Mouse (Mus musculus) MEL (cell line): ENCODE measurements around the gene Rbbp6.

Source experiments
- CTCF ChIP-seq, 3 experiments: IDR thresholded peaks in 2 of 3; conservative IDR thresholded peaks in 1 of 3; 2 replicates each; pipeline ENCODE4 v1.5.1; 2011 to 2012; ENCODE audit warnings: low read length in 3 of 3, low read depth in 2 of 3, mild to moderate bottlenecking in 2 of 3, improper control_type of control experiment in 1 of 3, inconsistent platforms in 1 of 3, mixed read lengths in 1 of 3, moderate library complexity in 1 of 3; ENCODE audit not compliant: control insufficient read depth in 1 of 3, insufficient read depth in 1 of 3, poor library complexity in 1 of 3, severe bottlenecking in 1 of 3
- E2F4 ChIP-seq: IDR thresholded peaks from 2 replicates; pipeline ENCODE4 v1.6.1; 2011; ENCODE audit warnings: low read depth, low read length, improper control_type of control experiment, borderline replicate concordance
- HCFC1 ChIP-seq: IDR thresholded peaks from 2 replicates; pipeline ENCODE4 v1.6.1; 2012; ENCODE audit warnings: low read depth, mild to moderate bottlenecking, inconsistent platforms, low read length, improper control_type of control experiment, moderate library complexity
- JUND ChIP-seq: IDR thresholded peaks from 2 replicates; pipeline ENCODE4 v1.6.1; 2011; ENCODE audit warnings: low read depth, mild to moderate bottlenecking, improper control_type of control experiment, low read length
- MYB ChIP-seq: IDR thresholded peaks from 2 replicates; pipeline ENCODE4 v1.6.1; 2011; ENCODE audit warnings: mild to moderate bottlenecking, low read depth, low read length, improper control_type of control experiment
- NELFE ChIP-seq: IDR thresholded peaks from 2 replicates; pipeline ENCODE4 v1.6.1; 2011; ENCODE audit warnings: low read depth, low read length, improper control_type of control experiment
- POLR2AphosphoS5 ChIP-seq: IDR thresholded peaks from 2 replicates; pipeline ENCODE4 v1.6.1; 2012; ENCODE audit warnings: low read depth, borderline replicate concordance, mild to moderate bottlenecking, inconsistent platforms, low read length, moderate library complexity, mixed read lengths
- RCOR1 ChIP-seq: IDR thresholded peaks from 2 replicates; pipeline ENCODE4 v1.6.1; 2012; ENCODE audit warnings: low read depth, mild to moderate bottlenecking, inconsistent platforms, low read length, improper control_type of control experiment
- ZC3H11A ChIP-seq: IDR thresholded peaks from 2 replicates; pipeline ENCODE4 v1.6.1; 2012; ENCODE audit warnings: low read depth, mild to moderate bottlenecking, inconsistent platforms, low read length, improper control_type of control experiment

- TF ChIP-seq RCOR1 = no peak
- no peak for TF ChIP-seq POLR2AphosphoS5
- no peak for TF ChIP-seq MYB
- no peak for TF ChIP-seq NELFE
- no peak for TF ChIP-seq ZC3H11A
- TF ChIP-seq CTCF (IDR thresholded peaks at IDR 0.05 in 2 of 3, conservative IDR thresholded peaks at IDR 0.05 in 1 of 3; ENCODE audit: control insufficient read depth in 1 of 3, insufficient read depth in 1 of 3, low read depth in 2 of 3, low read length in 3 of 3, poor library complexity in 1 of 3, severe bottlenecking in 1 of 3) = peak in 1 of 3 experiments; percentile 31; a peak in 2 of 6 replicates
- TF ChIP-seq HCFC1 = no peak
- no peak for TF ChIP-seq E2F4
- TF ChIP-seq JUND = no peak
Observed at GRCm38 (mm10) chr7:122968751-122969150, 3.3 kb downstream of the Rbbp6 start.
